Mouse (Mus musculus) mouse trophoblast stem cell (cell line): ENCODE data around the gene Cmklr1.

Source experiments
- in situ Hi-C, 2 experiments: fragments of 300-500 bp; cut with MseI, MboI; formaldehyde crosslinking; loops; 2 replicates in 1 of 2; 3 replicates in 1 of 2; pipeline ENCODE4 v1.15.1; 2025

Cmklr1 gene

DNA sequence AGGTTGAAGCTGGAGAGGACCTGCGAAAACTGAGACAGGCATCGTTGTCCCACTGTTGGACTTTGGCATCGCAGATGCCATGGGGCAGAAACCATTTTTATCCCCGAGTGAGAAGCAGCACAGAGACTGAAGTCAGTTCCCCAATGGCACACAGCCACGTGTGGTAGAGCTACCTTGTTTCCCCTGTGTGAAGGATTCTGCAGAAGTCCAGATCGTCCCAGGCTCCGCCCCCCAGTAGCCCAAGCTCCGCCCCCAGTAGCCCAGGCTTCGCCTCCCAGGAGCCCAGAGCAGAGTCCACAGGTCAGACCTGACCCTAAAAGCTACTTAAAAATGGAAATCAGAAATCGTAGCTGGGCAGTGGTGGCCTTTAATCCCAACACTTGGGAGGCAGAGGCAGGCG is 4.0 kb upstream of the Cmklr1 start:
- in situ Hi-C loops, result no loop called here

- in situ Hi-C loops, result no loop called here
These were observed 2.0 kb upstream of the Cmklr1 start for GRCm38 (mm10) chr5:113652215-113652614.

DNA sequence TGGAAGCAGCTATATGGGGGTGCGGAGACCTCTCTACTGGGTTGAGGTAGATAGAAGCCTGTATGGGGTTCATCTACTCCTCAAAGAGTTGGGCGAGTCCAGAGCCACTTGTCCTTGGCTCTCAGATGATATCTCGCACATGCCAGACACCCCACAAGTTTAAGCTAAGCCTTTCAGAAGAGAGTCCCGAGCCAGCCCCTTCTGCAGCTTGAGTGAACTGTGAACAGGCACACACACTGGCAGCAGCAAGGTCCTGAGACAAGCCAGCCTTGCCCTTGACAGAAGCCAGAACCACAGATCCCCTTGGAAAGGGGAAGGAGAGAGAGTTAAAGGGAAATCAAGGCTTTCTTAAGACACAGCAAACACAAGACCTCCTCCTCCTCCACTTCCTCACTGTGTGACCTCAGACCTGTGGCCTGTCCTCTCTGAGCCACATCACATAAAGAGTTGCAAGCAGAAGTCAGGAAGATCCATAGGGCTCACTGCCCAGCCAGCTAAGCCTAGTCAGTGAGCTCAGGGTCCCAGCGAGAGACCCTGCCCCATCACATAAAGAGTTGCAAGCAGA is 1.5 kb downstream of the Cmklr1 start:
- in situ Hi-C loops, result no loop called here

- in situ Hi-C loops, result no loop called here
These were observed 3.1 kb downstream of the Cmklr1 start for GRCm38 (mm10) chr5:113647141-113647540.

- in situ Hi-C loops, result no loop called here
These were observed 5.7 kb downstream of the Cmklr1 start for GRCm38 (mm10) chr5:113644520-113644919.

DNA sequence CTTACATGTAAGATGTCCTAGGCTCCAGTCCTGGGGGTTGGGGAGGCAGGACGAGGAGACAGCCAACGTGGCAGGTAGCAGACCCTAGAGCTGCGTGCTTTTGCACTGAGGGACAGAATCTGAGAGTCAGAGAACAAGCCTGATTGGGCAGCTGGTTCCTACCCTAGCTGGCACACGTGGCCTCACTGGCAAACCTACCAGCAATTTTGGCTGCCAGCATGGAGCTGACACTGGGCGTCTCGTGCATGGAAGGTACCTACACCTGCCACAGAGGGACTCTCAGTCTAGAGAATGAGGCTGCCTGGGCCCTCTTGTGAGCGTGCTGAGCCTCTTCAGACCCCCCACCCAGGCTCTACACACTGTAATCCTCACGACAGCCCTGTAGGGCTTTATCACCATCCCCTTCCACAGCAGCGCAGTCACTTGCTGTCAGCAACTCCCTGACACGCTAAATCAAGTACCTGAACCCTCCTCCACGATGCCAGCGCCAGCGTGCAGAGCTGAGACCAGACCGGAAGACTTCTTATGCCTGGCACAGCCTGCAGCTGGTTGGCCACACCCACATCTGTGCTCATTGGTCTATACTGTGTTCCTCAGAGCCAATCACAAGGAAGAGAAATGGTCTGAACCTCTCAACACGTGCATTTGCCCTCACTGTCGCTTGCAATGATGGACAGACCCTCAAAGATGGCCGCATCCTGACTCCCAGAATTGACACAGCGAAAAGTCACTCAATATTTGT is 6.9 kb downstream of the Cmklr1 start:
- in situ Hi-C loops, result no loop called here

DNA sequence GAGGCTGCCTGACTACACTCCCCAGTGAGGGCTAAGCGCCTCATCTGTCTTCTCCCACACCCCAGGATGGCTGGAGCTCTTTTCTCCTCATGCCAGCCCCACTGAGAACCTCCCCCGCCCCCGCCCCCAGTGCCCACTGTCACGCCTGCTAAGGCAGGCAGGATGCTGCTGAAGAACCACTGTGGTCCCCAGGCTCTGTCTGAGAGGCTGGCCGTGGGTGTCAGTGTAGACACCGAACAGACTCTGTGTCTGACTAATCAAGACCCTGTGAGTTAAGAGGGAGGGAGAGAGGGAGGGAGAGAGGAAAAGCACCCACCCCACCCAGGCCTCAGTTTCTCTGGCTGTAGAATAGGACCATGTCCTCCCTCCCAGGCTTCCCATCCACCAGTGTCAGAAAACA is 9.2 kb downstream of the Cmklr1 start:
- in situ Hi-C loops, result no loop called here

GRCm38 (mm10) chr5:113639126-113639525 is 11.1 kb downstream of the Cmklr1 start:
- in situ Hi-C loops, result no loop called here

- in situ Hi-C loops, result no loop called here
These were observed 12.2 kb downstream of the Cmklr1 start for GRCm38 (mm10) chr5:113638055-113638454.

DNA sequence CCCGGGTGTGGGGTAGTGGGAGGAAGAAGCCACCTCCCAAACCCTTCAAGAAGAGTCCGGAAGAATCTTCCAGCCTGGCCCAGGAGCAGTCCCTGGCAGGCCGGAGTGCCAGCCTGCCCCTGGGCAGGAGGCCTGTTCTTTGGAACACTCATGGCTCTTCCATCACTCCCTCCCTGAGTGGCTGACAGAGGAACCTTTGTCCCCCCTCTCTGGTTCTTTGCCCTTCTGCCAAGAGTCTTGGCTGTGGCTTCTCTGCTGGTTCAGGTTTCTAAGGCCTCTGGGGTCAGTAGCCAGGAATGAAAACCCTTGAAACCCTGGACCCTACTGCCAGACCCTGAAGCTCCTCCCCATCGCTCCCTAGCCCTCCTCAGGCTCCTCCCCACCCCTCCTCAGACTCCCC is 12.6 kb downstream of the Cmklr1 start:
- in situ Hi-C loops, result no loop called here

DNA sequence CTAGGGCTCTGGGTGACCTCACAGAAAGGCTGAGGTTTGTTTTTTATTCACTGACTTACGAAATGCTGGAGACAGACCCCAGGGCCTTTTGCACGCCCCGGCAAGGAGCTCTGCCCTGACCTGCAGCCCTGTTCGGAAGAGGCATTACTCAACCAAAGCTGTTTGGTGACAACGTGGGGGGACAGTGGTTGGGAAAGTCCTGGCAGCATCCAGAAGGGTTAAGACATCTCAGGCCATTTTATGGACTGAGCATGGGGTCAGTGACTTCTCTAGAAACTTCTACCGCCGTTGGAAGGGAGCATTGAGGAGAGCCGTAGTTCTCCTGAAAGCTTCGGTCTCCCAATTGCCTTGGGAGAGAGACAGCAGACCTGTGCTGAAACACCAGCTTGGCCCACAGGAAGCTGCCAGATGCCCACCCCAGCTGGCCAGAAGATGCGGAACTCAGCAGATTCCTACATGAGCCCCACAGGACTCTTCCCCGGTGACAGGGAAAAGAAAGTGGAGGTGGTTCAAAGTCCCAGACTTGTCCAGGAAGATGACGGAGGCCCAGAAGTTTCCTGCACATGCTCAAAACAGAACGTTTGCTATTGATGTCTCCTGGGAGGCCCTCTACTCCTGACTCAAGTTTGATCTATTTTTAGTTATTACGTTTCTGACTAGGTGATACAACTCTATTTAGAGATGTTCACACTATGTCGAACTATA is 14.2 kb downstream of the Cmklr1 start:
- in situ Hi-C loops, result no loop called here

- in situ Hi-C loops, result no loop called here
These were observed 15.2 kb downstream of the Cmklr1 start for GRCm38 (mm10) chr5:113634887-113635610.

DNA sequence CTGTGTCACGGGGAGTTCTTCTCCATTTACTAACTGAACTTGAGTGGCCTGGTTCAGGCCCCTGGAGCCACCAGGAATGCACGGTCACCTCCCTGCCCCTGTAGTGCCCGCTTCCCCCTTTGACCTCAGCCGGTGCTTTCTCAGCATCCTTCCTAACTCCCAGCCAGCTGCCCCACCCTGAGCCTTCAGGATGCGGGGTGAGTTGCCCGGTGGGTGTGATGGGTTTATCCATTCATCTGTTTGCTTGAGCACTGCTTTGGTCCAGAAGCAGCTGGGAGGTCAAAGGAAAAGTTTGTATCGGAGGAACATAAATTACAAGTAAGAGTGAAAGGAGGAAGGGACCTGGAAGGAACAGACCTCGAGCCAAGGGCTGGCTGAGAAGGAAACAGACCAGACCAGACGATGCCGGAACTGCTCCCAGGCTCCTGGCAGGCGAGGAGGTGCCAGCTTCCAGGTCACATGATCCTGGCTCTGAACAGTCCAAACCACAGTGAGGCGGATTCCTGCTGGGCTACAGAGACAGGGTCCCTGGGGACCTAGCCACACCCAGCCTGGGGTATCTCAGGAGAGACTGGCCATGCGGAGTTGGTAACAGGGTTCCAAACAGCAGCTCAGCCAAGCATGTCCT is 16.1 kb downstream of the Cmklr1 start:
- in situ Hi-C loops, result no loop called here

- in situ Hi-C loops, result no loop called here
These were observed 17.1 kb downstream of the Cmklr1 start for GRCm38 (mm10) chr5:113633037-113633714.

DNA sequence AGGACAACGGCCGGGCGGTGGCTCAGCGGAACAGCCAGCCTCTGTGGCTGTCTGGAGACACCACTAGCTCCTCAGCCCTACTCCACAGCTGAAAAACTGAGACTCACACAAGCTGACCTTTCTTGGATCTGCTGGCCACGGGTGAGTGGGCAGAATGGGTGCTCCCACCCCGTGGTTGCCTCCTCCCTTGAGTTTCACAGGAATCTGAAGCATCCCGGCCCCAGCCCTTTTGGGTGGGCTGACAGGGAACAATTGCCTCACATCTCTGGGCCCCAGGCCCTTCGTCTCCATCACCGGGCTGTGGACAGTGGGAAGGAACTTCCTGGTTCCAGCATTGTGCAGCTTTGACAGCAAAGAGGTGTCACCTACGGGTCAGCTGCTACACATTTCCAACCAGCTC is 20.1 kb downstream of the Cmklr1 start:
- in situ Hi-C loops, result no loop called here

DNA sequence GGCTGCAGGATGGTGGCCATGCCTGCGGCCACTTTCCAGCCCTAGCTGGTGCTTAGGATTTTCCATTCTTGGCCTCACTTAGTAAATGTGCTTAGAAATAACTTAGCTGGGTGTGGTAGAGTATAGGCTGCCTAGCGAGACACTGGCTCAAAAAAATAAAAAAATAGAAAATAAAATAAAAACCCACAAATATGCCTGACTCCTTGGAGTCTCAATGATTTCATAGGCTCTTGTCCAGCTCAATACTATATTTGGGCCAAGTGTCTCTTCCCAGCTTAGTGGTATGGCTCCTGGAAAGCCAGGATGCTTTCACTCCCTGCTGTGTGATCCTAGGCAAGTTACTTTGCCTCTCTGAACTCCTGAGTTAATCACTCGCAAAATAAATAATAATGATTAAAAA is 21.0 kb downstream of the Cmklr1 start:
- in situ Hi-C loops, result no loop called here

- in situ Hi-C loops, result no loop called here
These were observed 22.3 kb downstream of the Cmklr1 start for GRCm38 (mm10) chr5:113627820-113628437.

- in situ Hi-C loops, result no loop called here
These were observed 23.2 kb downstream of the Cmklr1 start for GRCm38 (mm10) chr5:113626991-113627390.

GRCm38 (mm10) chr5:113626352-113626751 is 23.9 kb downstream of the Cmklr1 start:
- in situ Hi-C loops, result no loop called here

- in situ Hi-C loops, result no loop called here
These were observed 25.2 kb downstream of the Cmklr1 start for GRCm38 (mm10) chr5:113625068-113625467.

- in situ Hi-C loops, result no loop called here
These were observed 27.2 kb downstream of the Cmklr1 start for GRCm38 (mm10) chr5:113623052-113623451.
